8 mouse cellular contexts compared by ENCODE assay signal in the genomic region with DNA sequence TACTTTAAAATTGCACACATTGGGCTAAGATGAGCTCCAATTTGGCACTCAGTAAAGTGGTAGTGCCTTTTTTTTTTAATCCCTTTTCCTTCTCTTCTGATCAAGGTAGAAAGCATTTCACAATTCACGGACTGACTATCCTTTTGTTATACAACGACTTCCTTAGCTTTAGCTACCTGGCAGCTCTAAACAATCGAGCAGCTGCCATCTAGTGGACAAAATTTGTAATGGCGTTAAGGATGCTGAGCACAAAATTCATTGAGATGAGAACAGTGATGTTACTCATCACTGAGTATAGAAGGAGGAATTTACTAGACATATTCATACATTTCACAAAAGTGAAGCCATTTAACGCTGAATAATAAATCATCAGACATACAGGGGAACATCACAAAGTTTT.
DNase-seq lines count a peak whose midpoint lies in the region; ATAC-seq and TF ChIP-seq lines count a peak whose summit lies in the region.

No protein-coding gene starts in this region.

- H3K9ac ChIP-seq in forebrain, embryonic 15.5 days (replicated peaks) = no peak overlapping the region

- 0 out of 2 replicates have a peak, but pooled peaks have one; percentile 19 for TF ChIP-seq CTCF in lung, adult 2 months (IDR thresholded peaks at IDR 0.05; ENCODE audit: insufficient read depth, low read length)

- H3K9me3 ChIP-seq in forebrain, embryonic 15.5 days = no peaks in the 10 kb centered on the region

- H3K4me3 ChIP-seq in forebrain, embryonic 15.5 days = no peak overlapping the region
- H3K4me3 ChIP-seq in lung, adult 2 months (replicated peaks; ENCODE audit: extremely low read depth, low read depth, low read length) = no peak overlapping the region

- under 1% methylated on average over 5 of the region's 5 CpGs for WGBS in forebrain, embryonic 15.5 days
- WGBS in lung, adult 2 months = under 1% methylated on average over 5 of the region's 5 CpGs

- no peak overlapping the region for H3K27ac ChIP-seq in forebrain, embryonic 15.5 days (replicated peaks)

- H3K4me2 ChIP-seq in forebrain, embryonic 15.5 days (replicated peaks) = no peak overlapping the region

- no peak for TF ChIP-seq POLR2A in lung, adult 2 months (IDR thresholded peaks at IDR 0.05; ENCODE audit: borderline replicate concordance, extremely low read depth, low read depth, low read length)

- no peaks in the 10 kb centered on the region for H3K4me1 ChIP-seq in forebrain, embryonic 15.5 days
- H3K4me1 ChIP-seq in lung, adult 2 months (ENCODE audit: control insufficient read depth, insufficient read depth, low read length) = no peaks in the 10 kb centered on the region

- H3K36me3 ChIP-seq in forebrain, embryonic 15.5 days = no peaks in the 10 kb centered on the region

- no peaks in the 10 kb centered on the region for H3K27me3 ChIP-seq in forebrain, embryonic 15.5 days

- peak; percentile 12 for DNase-seq in urinary bladder, postnatal 25 days (ENCODE audit: low spot score)
- no peak for DNase-seq in urinary bladder, adult 2 months (ENCODE audit: low spot score)
- peak; percentile 33 for DNase-seq in c-Kit-positive CD71-negative TER-119-negative erythroid progenitor cells, embryonic 14.5 days (ENCODE audit: low read depth)
- peak; percentile 58 for DNase-seq in kidney, postnatal 10 days
- no peak for DNase-seq in lung, adult 2 months
- DNase-seq in retina, postnatal 7 days (ENCODE audit: low read depth, low spot score) = peak; percentile 56
- no peak for DNase-seq in ovary, postnatal 10 days (ENCODE audit: low spot score)

- ATAC-seq in forebrain, embryonic 15.5 days (replicated peaks) = peak; percentile 77

Comparison
In these comparisons a context has a peak if more than half of its experiments do, and no peak if none do; other contexts are left out.
1. DNase-seq: peak in urinary bladder, postnatal 25 days (single experiment), c-Kit-positive CD71-negative TER-119-negative erythroid progenitor cells, embryonic 14.5 days (single experiment), kidney, postnatal 10 days (single experiment) and retina, postnatal 7 days (single experiment); none in urinary bladder, adult 2 months (single experiment), lung, adult 2 months (single experiment) and ovary, postnatal 10 days (single experiment).